Mouse (Mus musculus): ENCODE measurements at regions not wholly inside any gene's neighbourhood (a gene's known extent, or its start where the extent isn't known, plus 50 kb on each side); places are given as distances from the start of the nearest gene placed in this dataset.

DNA sequence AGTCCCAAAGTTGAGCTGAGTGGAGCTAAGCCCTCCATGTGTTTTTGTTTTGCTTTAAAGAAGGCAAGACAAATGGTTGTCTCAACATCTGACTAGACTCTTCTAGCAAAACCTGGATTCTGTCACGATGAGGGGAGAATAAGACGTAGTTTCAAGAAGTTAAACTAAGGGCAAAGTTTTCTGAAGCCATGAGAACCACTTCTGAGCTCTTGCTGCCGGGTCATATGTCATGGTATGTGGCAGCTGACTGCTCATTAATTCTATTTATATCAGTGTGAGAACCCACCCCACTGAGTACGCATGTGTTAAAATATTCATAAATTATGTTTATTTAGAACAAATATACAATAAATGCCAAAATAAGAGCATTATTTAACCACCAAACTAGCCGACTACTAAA, 58.4 kb upstream of the Etaa1 start:
- DNase-seq = no peak

DNA sequence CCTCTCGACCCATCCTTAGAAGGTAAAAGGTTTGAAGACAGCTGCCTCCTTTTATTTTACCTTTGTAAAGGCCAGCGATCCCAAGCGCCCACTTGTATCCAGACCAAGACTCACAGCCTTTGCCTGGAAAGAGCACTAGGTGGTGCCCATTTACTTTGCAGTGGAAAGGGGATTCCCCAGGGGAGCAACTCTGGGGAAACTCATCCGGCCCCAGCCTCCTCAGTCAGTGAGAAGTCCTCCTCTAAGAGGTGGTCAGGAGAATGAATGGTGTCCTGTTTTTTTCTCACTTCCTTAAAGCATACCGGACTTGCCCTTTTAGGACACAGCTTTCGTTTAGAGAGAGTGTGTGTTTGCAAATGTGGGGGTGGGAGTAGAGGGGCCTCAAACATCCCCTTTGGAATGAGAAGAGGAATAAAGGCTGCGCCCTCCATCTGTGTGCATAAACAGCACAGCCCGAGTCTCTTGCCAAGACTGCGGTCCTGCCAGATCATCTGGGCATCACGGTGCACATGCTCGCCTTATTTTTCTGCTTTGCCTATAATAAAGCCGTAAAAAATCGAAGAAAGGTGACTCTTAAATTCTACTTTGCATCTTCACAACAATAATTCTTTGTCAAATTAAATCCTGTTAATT, 57.5 kb upstream of the Etaa1 start:
- peak; percentile 78 for DNase-seq

DNA sequence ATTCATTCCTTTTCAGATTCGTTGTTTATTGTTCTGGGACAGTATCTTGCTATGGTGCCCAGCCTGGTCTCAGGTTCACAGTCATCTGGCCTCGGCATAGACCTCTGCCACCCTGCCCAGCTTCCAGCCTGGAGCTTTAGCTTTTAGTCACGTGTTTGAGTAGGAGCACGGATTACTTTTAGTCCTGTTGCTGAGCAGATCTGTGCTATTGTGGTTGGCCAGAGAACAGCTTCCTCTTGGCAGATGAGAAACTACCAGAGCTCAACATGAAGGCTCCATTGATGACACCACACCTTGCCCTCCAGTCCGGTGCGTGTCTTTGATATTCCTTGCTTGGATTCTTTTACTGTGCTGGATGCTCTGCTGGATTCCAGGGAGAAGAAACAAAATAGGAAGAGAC, 54.5 kb upstream of the Etaa1 start:
- no peak for DNase-seq

Measured in adrenal gland, adult 2 months (tissue).